Mouse (Mus musculus): Measurements from ENCODE around the gene Bmp6. TPM values are rescaled to one million over a fixed set of nuclear protein-coding genes. Genes with fewer than 3 reads are reported as not detected.

The Bmp6 gene
- polyA plus RNA-seq, 1 experiment from 2014 or later, result 4.2 TPM

DNA sequence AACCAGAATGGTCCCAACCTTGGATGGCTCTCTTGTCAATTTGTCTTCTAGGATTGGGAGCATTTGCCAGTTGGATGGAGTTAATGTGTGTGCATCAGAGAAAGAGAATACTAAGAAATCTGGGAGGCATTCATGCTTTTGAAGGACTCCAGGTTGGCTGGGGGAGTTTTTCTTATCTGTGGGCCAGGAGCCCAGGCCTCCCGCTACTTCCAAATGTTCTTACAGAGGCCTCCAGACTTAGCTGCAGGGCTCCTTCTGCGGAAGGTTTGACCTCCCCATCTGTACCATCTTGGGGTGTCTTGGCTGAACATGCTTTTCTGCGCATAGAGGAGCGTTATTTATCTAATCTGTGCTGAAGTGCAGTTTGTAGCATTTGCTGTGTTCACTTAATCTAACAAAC, 127.7 kb downstream of the Bmp6 start:
- WGBS, result 96% methylated on average over 4 of the region's 4 CpGs
- Histone ChIP-seq H3K36me3 (ENCODE audit: control insufficient read depth, insufficient read depth, low read length) (no peaks in the 10 kb centered on the region), H3K27ac (replicated peaks; ENCODE audit: low read depth, low read length) (no peak overlapping the region), H3K4me2 (ENCODE audit: low read length) (no peak overlapping the region), H3K27me3 (ENCODE audit: control insufficient read depth, insufficient read depth, low read length) (no peaks in the 10 kb centered on the region), H3K4me1 (ENCODE audit: control insufficient read depth, insufficient read depth, low read length) (no peaks in the 10 kb centered on the region), H3K9ac (replicated peaks; ENCODE audit: low read length) (no peak overlapping the region), H3K4me3 (replicated peaks; ENCODE audit: low read depth, low read length) (no peak overlapping the region), H3K9me3 (ENCODE audit: control insufficient read depth, low read length) (no peaks in the 10 kb centered on the region)
- DNase-seq (no peak), ATAC-seq (ENCODE audit: low FRiP score, low TSS enrichment) (no peak)

- Histone ChIP-seq H3K4me2 (ENCODE audit: low read length) (no peak overlapping the region), H3K9ac (replicated peaks; ENCODE audit: low read length) (no peak overlapping the region), H3K36me3 (ENCODE audit: control insufficient read depth, insufficient read depth, low read length) (no peaks in the 10 kb centered on the region), H3K4me3 (replicated peaks; ENCODE audit: low read depth, low read length) (no peak overlapping the region), H3K9me3 (ENCODE audit: control insufficient read depth, low read length) (no peaks in the 10 kb centered on the region), H3K27ac (replicated peaks; ENCODE audit: low read depth, low read length) (no peak overlapping the region), H3K27me3 (ENCODE audit: control insufficient read depth, insufficient read depth, low read length) (no peaks in the 10 kb centered on the region), H3K4me1 (ENCODE audit: control insufficient read depth, insufficient read depth, low read length) (no peaks in the 10 kb centered on the region)
- ATAC-seq (ENCODE audit: low FRiP score, low TSS enrichment), result no peak
- 94% methylated on average over 6 of the region's 6 CpGs for WGBS
- no peak for DNase-seq
Measured at GRCm38 (mm10) chr13:38473497-38473896, 128.6 kb downstream of the Bmp6 start.

DNA sequence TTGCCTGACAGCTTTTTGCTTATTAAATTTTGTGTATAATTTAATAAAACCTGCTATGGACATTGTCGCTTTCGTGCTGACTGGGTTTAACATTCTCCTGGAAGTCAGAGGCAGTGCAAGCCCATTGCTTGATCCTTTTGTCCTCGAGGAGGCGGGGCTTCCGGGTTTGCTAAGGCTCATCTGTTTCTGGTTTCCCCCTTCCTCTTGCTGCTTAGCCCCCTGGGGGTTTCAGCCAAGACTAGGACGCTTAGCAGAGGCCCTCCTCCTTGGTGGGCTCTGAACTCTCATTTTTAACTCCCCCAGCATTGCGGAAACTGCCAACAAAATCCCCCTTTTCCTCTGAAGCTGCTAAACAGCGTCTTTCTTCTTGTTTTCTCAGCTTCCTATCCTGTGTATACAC, 132.0 kb downstream of the Bmp6 start:
- no peak overlapping the region for H3K9ac ChIP-seq (replicated peaks; ENCODE audit: low read length)
- no peak overlapping the region for H3K4me3 ChIP-seq (replicated peaks; ENCODE audit: low read depth, low read length)
- H3K27ac ChIP-seq (replicated peaks; ENCODE audit: low read depth, low read length), result no peak overlapping the region
- no peak overlapping the region for H3K4me2 ChIP-seq (ENCODE audit: low read length)
- no peaks in the 10 kb centered on the region for H3K9me3 ChIP-seq (ENCODE audit: control insufficient read depth, low read length)
- WGBS, result 26% methylated on average over 8 of the region's 8 CpGs
- H3K27me3 ChIP-seq (ENCODE audit: control insufficient read depth, insufficient read depth, low read length), result no peaks in the 10 kb centered on the region
- no peaks in the 10 kb centered on the region for H3K36me3 ChIP-seq (ENCODE audit: control insufficient read depth, insufficient read depth, low read length)
- DNase-seq (peak; percentile 46), ATAC-seq (ENCODE audit: low FRiP score, low TSS enrichment) (no peak)
- H3K4me1 ChIP-seq (ENCODE audit: control insufficient read depth, insufficient read depth, low read length), result no peaks in the 10 kb centered on the region

DNA sequence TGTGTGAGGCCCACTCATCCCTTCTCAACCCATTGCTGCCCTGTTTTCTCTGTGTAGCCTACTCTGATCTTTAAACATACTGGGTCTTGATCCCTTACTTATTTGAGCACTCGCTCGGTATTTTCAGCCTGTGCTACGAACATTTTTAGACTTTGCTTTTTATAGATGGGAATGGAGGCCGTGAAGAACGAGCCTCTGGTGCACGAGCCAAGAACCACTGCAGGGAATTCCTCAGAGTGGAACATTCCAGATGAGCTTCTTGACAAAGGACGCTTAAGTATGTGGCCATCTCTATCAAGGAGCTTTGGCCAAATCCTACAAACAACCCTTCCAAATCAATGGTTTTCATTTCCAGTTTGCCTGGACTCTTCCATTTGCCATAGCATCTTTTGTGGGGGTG, 136.1 kb downstream of the Bmp6 start:
- Histone ChIP-seq H3K27me3 (ENCODE audit: control insufficient read depth, insufficient read depth, low read length) (no peaks in the 10 kb centered on the region), H3K4me1 (ENCODE audit: control insufficient read depth, insufficient read depth, low read length) (no peaks in the 10 kb centered on the region), H3K4me2 (ENCODE audit: low read length) (no peak overlapping the region), H3K36me3 (ENCODE audit: control insufficient read depth, insufficient read depth, low read length) (no peaks in the 10 kb centered on the region), H3K9ac (replicated peaks; ENCODE audit: low read length) (no peak overlapping the region), H3K4me3 (replicated peaks; ENCODE audit: low read depth, low read length) (no peak overlapping the region), H3K27ac (replicated peaks; ENCODE audit: low read depth, low read length) (no peak overlapping the region), H3K9me3 (ENCODE audit: control insufficient read depth, low read length) (no peaks in the 10 kb centered on the region)
- DNase-seq (no peak), ATAC-seq (ENCODE audit: low FRiP score, low TSS enrichment) (no peak)
- WGBS, result 97% methylated on average over 7 of the region's 7 CpGs

- DNase-seq (no peak), ATAC-seq (ENCODE audit: low FRiP score, low TSS enrichment) (no peak)
- no peak overlapping the region for H3K4me3 ChIP-seq (replicated peaks; ENCODE audit: low read depth, low read length)
- no peak overlapping the region for H3K4me2 ChIP-seq (ENCODE audit: low read length)
- no peaks in the 10 kb centered on the region for H3K36me3 ChIP-seq (ENCODE audit: control insufficient read depth, insufficient read depth, low read length)
- no peaks in the 10 kb centered on the region for H3K27me3 ChIP-seq (ENCODE audit: control insufficient read depth, insufficient read depth, low read length)
- no peaks in the 10 kb centered on the region for H3K9me3 ChIP-seq (ENCODE audit: control insufficient read depth, low read length)
- no peaks in the 10 kb centered on the region for H3K4me1 ChIP-seq (ENCODE audit: control insufficient read depth, insufficient read depth, low read length)
- no peak overlapping the region for H3K27ac ChIP-seq (replicated peaks; ENCODE audit: low read depth, low read length)
- no peak overlapping the region for H3K9ac ChIP-seq (replicated peaks; ENCODE audit: low read length)
- WGBS, result 82% methylated on average over 5 of the region's 5 CpGs
Measured at GRCm38 (mm10) chr13:38484701-38485100, 139.8 kb downstream of the Bmp6 start.

GRCm38 (mm10) chr13:38486767-38487166, 141.9 kb downstream of the Bmp6 start:
- DNase-seq (no peak), ATAC-seq (ENCODE audit: low FRiP score, low TSS enrichment) (no peak)
- Histone ChIP-seq H3K36me3 (ENCODE audit: control insufficient read depth, insufficient read depth, low read length) (no peaks in the 10 kb centered on the region), H3K9ac (replicated peaks; ENCODE audit: low read length) (no peak overlapping the region), H3K4me2 (ENCODE audit: low read length) (no peak overlapping the region), H3K27me3 (ENCODE audit: control insufficient read depth, insufficient read depth, low read length) (no peaks in the 10 kb centered on the region), H3K27ac (replicated peaks; ENCODE audit: low read depth, low read length) (no peak overlapping the region), H3K4me3 (replicated peaks; ENCODE audit: low read depth, low read length) (no peak overlapping the region), H3K9me3 (ENCODE audit: control insufficient read depth, low read length) (no peaks in the 10 kb centered on the region), H3K4me1 (ENCODE audit: control insufficient read depth, insufficient read depth, low read length) (no peaks in the 10 kb centered on the region)
- 88% methylated on average over 6 of the region's 6 CpGs for WGBS

DNA sequence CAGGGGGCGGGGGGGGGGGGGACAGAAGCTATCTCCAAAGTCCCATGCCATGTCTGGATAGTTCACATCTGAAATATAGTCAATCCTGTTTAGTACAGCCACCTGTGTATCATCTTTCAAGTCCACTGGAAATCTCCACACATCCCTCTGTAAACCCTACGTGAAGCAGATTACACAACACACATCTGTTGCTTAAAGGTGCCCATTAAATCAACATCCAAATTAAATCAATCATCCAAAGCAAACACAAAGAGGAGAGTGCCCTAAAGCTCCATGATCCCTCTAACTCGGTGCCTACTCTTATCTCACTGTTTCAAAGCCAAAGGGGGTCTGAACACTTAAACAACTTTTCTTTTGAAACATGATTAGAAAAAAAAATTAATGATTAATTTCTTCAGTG, 151.8 kb downstream of the Bmp6 start:
- no peaks in the 10 kb centered on the region for H3K4me1 ChIP-seq (ENCODE audit: control insufficient read depth, insufficient read depth, low read length)
- WGBS, result 67% methylated on average over 3 of the region's 3 CpGs
- H3K4me3 ChIP-seq (replicated peaks; ENCODE audit: low read depth, low read length), result no peak overlapping the region
- ATAC-seq (ENCODE audit: low FRiP score, low TSS enrichment) (no peak), DNase-seq (no peak)
- H3K9me3 ChIP-seq (ENCODE audit: control insufficient read depth, low read length), result no peaks in the 10 kb centered on the region
- no peak overlapping the region for H3K4me2 ChIP-seq (ENCODE audit: low read length)
- no peaks in the 10 kb centered on the region for H3K27me3 ChIP-seq (ENCODE audit: control insufficient read depth, insufficient read depth, low read length)
- peaks cover 15% of the 10 kb centered on the region for H3K36me3 ChIP-seq (ENCODE audit: control insufficient read depth, insufficient read depth, low read length)
- no peak overlapping the region for H3K27ac ChIP-seq (replicated peaks; ENCODE audit: low read depth, low read length)
- H3K9ac ChIP-seq (replicated peaks; ENCODE audit: low read length), result no peak overlapping the region

- Histone ChIP-seq H3K9me3 (ENCODE audit: control insufficient read depth, low read length) (no peaks in the 10 kb centered on the region), H3K27me3 (ENCODE audit: control insufficient read depth, insufficient read depth, low read length) (no peaks in the 10 kb centered on the region), H3K9ac (replicated peaks; ENCODE audit: low read length) (no peak overlapping the region), H3K36me3 (ENCODE audit: control insufficient read depth, insufficient read depth, low read length) (peaks cover 47% of the 10 kb centered on the region), H3K4me2 (ENCODE audit: low read length) (no peak overlapping the region), H3K4me3 (replicated peaks; ENCODE audit: low read depth, low read length) (no peak overlapping the region), H3K27ac (replicated peaks; ENCODE audit: low read depth, low read length) (no peak overlapping the region), H3K4me1 (ENCODE audit: control insufficient read depth, insufficient read depth, low read length) (no peaks in the 10 kb centered on the region)
- WGBS, result 94% methylated on average over 12 of the region's 12 CpGs
- ATAC-seq (ENCODE audit: low FRiP score, low TSS enrichment), result no peak
- DNase-seq, result no peak
Measured at GRCm38 (mm10) chr13:38501314-38501713, 156.4 kb downstream of the Bmp6 start.

- H3K4me2 ChIP-seq (ENCODE audit: low read length), result no peak overlapping the region
- H3K27ac ChIP-seq (replicated peaks; ENCODE audit: low read depth, low read length), result no peak overlapping the region
- DNase-seq, result no peak
- H3K4me1 ChIP-seq (ENCODE audit: control insufficient read depth, insufficient read depth, low read length), result no peaks in the 10 kb centered on the region
- ATAC-seq (ENCODE audit: low FRiP score, low TSS enrichment), result no peak; the same call in 1 of the 2 replicates
- no peaks in the 10 kb centered on the region for H3K27me3 ChIP-seq (ENCODE audit: control insufficient read depth, insufficient read depth, low read length)
- peaks cover 57% of the 10 kb centered on the region for H3K36me3 ChIP-seq (ENCODE audit: control insufficient read depth, insufficient read depth, low read length)
- H3K9me3 ChIP-seq (ENCODE audit: control insufficient read depth, low read length), result no peaks in the 10 kb centered on the region
- H3K4me3 ChIP-seq (replicated peaks; ENCODE audit: low read depth, low read length), result no peak overlapping the region
- H3K9ac ChIP-seq (replicated peaks; ENCODE audit: low read length), result no peak overlapping the region
- WGBS, result 89% methylated on average over 14 of the region's 14 CpGs
Measured at GRCm38 (mm10) chr13:38503137-38503849, 158.4 kb downstream of the Bmp6 start.
